Mouse (Mus musculus) neutrophil, adult 59 days (primary cell): ENCODE results near the gene Otud7b. TPM values are rescaled to one million over a fixed set of nuclear protein-coding genes. Genes with fewer than 3 reads are reported as not detected.

ENCODE experiments used
- total RNA-seq, 2 experiments: library from RNA; stranded (reverse); gene quantifications; 1 replicate in 1 of 2; 2 replicates in 1 of 2; pipeline ENCODE4 v1.2.4; 2023

Otud7b gene
- 10 to 100 TPM; 14.0 to 20.9 TPM for total RNA-seq

DNA sequence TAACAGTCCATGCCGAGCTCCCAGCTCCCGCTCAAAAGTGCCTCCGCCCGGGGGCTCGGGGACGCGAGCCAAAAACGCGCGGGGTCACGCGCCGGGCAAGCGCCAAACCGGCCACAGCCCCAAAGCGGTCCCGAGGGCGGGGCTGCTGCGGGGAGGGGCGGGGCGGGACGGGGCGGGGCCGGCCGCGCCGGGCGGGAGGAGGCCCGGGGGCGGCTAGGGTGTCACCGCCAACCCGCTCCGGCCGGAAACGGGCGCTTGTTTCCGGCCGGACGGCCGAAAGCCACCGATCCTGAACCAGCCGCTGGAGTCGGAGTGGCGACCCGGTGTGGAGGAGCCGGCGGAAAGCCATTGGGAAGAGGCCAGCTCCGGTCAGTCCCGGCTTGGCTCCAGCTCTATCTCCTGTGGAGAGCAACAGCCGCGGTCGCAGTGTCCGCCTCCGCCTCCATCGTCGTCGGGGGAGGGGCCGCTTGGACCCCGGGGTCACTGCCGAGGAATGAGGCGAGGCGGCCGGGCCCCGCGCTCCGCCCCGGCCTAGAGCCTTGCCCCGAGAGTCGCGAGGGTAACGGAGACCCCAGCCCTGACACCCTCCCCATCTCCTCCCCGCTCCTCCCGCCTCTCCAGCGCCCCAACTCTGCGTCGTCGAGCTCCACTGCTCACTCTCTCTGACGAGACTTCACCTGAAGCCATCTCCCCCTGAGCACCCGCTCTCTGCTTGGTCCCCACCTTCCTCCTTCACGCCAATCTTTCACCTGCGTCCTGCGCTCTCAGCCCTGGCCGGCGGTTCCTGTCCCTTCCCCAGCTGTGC lies at the start of gene Otud7b:
TSS of gene Otud7b (plus strand) at position 267 of the 805 bp plus-strand sequence.

DNA sequence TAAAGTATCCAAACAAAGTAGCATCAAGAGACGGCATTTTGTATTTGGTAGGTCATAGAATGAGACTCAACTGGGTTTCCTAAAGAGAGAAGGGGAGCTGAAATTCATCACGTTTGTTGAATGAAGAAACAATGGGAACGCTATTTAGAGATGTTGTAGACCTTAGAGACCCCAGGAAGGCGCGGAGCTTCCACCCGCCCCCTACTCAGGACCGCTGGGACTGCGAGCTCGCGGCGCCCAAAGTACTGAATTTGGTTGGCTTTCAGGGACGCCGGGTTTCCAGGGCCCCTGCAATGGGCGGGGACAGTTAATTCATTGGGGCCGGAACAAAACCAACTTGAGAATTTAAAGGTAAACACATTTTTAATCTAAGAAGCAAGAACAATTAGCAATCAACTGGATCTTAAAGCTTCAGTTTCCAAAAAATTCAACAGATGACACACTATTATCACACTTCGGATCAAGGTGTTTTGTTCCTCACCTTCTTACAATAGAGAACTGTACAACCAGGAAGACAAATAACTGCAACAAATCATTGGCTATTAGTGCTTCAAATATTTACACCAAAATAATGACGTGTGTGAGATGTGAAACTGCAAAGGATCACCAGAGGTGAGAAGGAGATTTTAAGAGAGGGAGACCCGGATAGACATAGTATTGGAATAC lies 46.0 kb upstream of the Otud7b start, which contains the start of gene Vps45:
TSS of gene Vps45 (minus strand) at position 236 of the 666 bp plus-strand sequence.

DNA sequence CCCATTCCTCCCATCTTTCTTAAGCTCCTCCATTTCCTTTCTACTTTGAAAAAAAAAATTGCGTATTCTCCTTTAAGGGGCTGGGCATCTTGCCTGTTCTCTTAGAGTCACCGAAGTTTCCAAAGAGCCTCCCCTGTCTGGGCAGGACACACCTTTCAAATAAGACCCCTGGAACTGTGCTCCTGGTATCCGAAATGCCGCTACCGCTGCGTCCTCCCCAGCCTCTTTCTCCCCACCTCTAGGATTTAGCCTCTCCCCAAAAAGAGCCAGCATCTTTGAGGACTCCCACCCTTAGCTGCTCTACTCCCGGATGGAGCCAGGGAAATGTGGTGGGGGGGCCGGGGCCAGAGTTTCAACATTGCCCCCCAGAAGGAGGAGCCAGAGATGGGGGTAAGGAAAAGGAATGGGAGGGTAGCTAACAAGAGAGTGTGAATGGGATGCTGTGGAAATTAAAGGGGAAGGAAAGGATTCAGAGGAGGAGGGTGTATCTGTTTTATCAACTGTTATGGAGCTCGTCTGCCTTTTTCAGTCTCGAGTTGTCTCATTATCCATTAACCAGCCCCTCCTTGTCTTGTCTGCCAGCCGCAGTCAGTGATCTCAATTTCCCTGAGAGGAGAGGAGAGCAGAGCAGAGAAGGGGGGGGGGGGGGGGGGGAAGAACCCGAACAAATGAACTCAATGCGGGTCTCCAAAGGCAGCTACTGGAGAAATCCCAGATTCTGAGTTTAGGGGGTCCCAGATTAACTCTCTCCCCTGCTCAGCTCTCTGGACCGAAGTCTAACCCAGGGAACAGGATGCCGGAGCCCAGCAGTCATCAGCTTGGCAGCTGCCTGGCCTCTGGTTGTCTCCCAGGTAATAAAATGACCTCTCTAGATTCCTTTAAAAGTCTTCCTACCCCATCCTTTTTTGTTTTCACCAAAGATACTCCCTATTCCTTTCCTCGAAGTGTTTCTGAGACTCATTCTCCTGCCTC lies 57.8 kb downstream of the Otud7b start, which contains the start of gene Mtmr11:
TSS of gene Mtmr11 (plus strand) at position 136 of the 972 bp plus-strand sequence.

DNA sequence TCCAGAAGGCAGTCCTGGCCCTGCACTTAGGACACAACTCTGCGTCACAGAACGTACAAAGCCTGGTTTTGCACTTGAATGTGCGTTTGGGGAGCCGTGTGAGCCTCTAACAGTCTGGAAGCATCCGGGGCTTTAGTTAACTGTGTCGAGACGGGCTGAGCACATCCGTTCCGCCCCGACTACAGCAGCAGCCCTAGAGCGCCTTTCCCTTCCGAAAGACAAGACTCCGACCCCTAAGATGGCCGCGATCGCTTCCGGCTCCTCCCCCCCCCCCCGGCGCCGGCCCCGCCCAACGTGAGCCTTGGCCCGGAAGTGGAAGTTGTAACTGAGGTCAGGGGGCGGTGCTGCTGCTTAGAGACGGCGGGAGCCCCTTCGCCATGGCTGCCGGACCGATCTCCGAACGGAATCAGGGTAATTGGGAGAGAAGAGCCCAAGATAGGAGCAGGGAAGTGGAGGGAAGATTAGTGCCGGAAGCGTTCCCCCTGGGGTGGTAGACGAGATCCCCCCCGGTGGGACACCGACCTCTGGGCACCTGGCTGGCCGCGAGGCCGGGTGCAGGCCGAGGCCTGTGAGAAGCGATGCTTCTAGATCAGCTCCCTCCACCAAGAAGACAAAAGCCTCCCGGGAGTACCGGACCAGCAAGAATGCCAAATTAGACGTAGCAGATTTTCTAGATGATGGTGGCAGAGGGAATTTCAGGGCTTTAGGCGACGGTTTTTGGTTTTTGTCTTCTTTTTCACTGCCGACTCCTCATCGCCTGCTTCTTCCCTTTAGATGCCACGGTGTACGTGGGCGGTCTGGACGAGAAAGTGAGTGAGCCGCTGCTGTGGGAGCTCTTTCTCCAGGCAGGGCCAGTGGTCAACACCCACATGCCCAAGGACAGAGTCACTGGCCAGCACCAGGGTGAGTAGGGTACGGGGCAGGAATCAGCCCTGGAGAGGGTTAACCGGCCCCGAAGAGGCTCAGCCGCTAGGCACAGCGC lies 68.2 kb downstream of the Otud7b start, which contains the start of gene Sf3b4:
TSS of gene Sf3b4 (plus strand) at position 136 of the 982 bp plus-strand sequence.

DNA sequence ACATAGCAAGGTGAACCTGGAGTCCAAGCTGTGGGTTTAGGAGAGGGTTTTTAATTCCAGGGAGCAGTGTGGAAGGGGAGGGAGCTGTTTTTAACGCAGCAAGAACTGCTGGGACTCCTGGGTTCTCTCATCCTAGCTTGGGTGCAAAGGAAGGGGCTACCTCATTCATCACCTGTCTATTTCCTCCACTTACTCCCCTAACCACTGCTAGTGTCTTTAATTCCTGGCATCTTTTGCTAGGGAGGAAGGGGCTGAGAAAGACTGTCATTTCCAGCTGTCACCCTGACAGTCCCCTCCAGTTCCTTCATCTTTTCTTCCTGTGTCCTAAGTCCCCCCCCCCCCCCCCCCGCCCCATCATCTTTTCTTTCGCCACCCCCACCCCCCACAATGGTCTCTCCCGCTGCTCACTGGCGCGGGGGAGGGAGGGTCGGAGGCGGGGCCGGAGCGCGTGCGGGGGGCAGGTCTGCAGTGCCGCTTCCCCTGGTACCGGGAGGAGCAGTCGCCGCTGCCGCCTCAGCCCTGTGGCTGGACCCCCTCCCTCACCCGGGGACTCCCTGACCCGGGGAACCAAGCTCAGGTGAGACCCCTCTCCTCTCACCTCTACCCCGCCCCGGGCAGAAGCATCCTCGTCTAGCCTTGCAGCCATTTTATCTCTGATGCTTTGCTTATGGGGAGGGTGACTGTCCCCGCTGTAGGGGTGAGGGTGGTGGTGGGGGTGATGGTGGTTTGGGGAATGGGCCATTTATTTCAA lies 76.6 kb downstream of the Otud7b start, which contains the start of gene Sv2a:
TSS of gene Sv2a (plus strand) at position 425 of the 751 bp plus-strand sequence.

Other genes starting within 250 kb of the Otud7b start
- 10 to 100 TPM; 25.2 to 27.4 TPM for gene Prpf3, start 248.6 kb upstream of the Otud7b start, total RNA-seq
- gene Mrps21, start 233.0 kb upstream of the Otud7b start, total RNA-seq, result 100 to 1,000 TPM; 115 to 129 TPM
- 10 to 100 TPM in 1 of 2 experiments, 1 to 10 TPM in 1; 8.7 to 12.9 TPM for gene Ciart, start 222.3 kb upstream of the Otud7b start, total RNA-seq
- 10 to 100 TPM; 32.4 to 37.1 TPM for gene BC028528, start 212.5 kb upstream of the Otud7b start, total RNA-seq
- 10 to 100 TPM; 60.7 to 67.1 TPM for gene Aph1a, start 210.6 kb upstream of the Otud7b start, total RNA-seq
- not detected for gene Car14, start 199.8 kb upstream of the Otud7b start, total RNA-seq
- gene Anp32e, start 175.3 kb upstream of the Otud7b start, total RNA-seq, result 10 to 100 TPM; 76.6 to 90.5 TPM
- gene Plekho1, start 108.5 kb upstream of the Otud7b start, total RNA-seq, result 10 to 100 TPM; 39.9 to 68.8 TPM
- 10 to 100 TPM; 16.1 to 22.9 TPM for gene Vps45, start 46.1 kb upstream of the Otud7b start, total RNA-seq
- under 1 TPM in 1 of 2 experiments, not detected in 1; 0.49 TPM for gene Mtmr11, start 57.5 kb downstream of the Otud7b start, total RNA-seq
- gene Sf3b4, start 67.8 kb downstream of the Otud7b start, total RNA-seq, result 10 to 100 TPM; 45.7 to 50.8 TPM
- gene Sv2a, start 76.6 kb downstream of the Otud7b start, total RNA-seq, result under 1 TPM; 0.07 to 0.64 TPM
- 1 to 10 TPM; 5.7 to 5.8 TPM for gene Bola1, start 115.2 kb downstream of the Otud7b start, total RNA-seq
- gene Hist2h2ab, start 115.3 kb downstream of the Otud7b start, total RNA-seq, result 10 to 100 TPM; 17.4 to 21.4 TPM
- gene Hist2h2ac, start 116.4 kb downstream of the Otud7b start, total RNA-seq, result 100 to 1,000 TPM; 338 to 339 TPM
- 1 to 10 TPM; 2.6 to 3.5 TPM for gene Hist2h2be, start 116.6 kb downstream of the Otud7b start, total RNA-seq
- 100 to 1,000 TPM; 451 to 486 TPM for gene Hist2h3c2, start 134.6 kb downstream of the Otud7b start, total RNA-seq
- gene Hist2h2aa2, start 135.7 kb downstream of the Otud7b start, total RNA-seq, result 1,000 to 10,000 TPM; 2,817 to 3,247 TPM
- 10 to 100 TPM in 1 of 2 experiments, 1 to 10 TPM in 1; 10.0 to 41.5 TPM for gene Hist2h2aa1, start 141.0 kb downstream of the Otud7b start, total RNA-seq
- not detected for gene Hist2h3c1, start 142.2 kb downstream of the Otud7b start, total RNA-seq
- gene Hist2h4, start 158.8 kb downstream of the Otud7b start, total RNA-seq, result 100 to 1,000 TPM; 249 to 250 TPM
- 1,000 to 10,000 TPM; 2,116 to 2,242 TPM for gene Hist2h3b, start 164.1 kb downstream of the Otud7b start, total RNA-seq
- 1,000 to 10,000 TPM; 1,687 to 1,847 TPM for gene Hist2h2bb, start 165.2 kb downstream of the Otud7b start, total RNA-seq
- gene Fcgr1, start 189.4 kb downstream of the Otud7b start, total RNA-seq, result 1 to 10 TPM; 1.9 to 3.0 TPM